Mouse (Mus musculus): Measurements from ENCODE around the gene Zic3.

DNA sequence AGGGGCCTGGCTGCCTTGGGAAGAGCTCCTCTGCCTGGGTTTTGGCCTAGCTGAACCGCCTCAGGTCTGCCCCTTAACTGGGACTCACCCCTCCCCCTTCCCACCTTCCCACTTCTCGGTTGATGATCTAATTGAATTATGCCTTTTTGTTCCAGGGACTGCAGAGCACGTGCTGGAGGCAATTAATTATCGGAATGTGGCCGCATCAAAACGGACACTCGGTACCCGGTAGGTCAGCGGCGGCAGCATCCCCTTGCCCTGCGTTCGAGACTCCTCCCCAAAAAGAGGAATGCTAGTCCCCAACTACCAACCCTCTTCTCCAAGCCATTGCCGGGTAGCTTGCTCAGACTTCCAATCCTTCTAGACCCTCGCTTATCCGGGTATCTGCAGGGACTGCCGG, 5.6 kb downstream of the Zic3 start:
- TF ChIP-seq POLR2A (IDR thresholded peaks at IDR 0.05; ENCODE audit: insufficient read depth, low read length) (no peak), CTCF (IDR thresholded peaks at IDR 0.05; ENCODE audit: low read depth, low read length) (no peak), EP300 (IDR thresholded peaks at IDR 0.05; ENCODE audit: insufficient read depth, low read depth, low read length) (no peak)
